Mouse (Mus musculus) liver, embryonic 11.5 days (tissue): ENCODE measurements around the gene D130043K22Rik. TPM values are rescaled to one million over a fixed set of nuclear protein-coding genes. Genes with fewer than 3 reads are reported as not detected.

Source experiments
- ATAC-seq: fragments of 200-750 bp; cut with Nextera tagmentation; replicated peaks from 2 replicates; pipeline ENCODE4 v1.8.0; 2017; ENCODE audit warnings: moderate number of reproducible peaks, mild to moderate bottlenecking, moderate TSS enrichment, moderate library complexity; ENCODE audit not compliant: low FRiP score
- DNase-seq: peaks from one replicate; pipeline ENCODE4 v3.0.0-alpha.2; 2017; ENCODE audit warnings: low spot score
- H3K27ac ChIP-seq: fragments of 300-500 bp; sonication (generic); 2 replicates; pipeline ENCODE4 v1.5.1; 2014; ENCODE audit warnings: mild to moderate bottlenecking, low read depth, low read length, control low read depth
- H3K27me3 ChIP-seq: fragments of 300-500 bp; sonication (generic); replicated peaks from 2 replicates; pipeline ENCODE4 v1.6.1; 2014; ENCODE audit warnings: low read length, mixed read lengths; ENCODE audit not compliant: control insufficient read depth, insufficient read depth
- H3K36me3 ChIP-seq: fragments of 300-500 bp; sonication (generic); 2 replicates; pipeline ENCODE4 v1.6.1; 2014; ENCODE audit warnings: mild to moderate bottlenecking, low read length, moderate library complexity, mixed read lengths; ENCODE audit not compliant: control insufficient read depth, insufficient read depth
- H3K4me1 ChIP-seq: fragments of 300-500 bp; sonication (generic); replicated peaks from 2 replicates; pipeline ENCODE4 v1.6.1; 2014; ENCODE audit warnings: low read length, mixed read lengths; ENCODE audit not compliant: control insufficient read depth, insufficient read depth
- H3K4me2 ChIP-seq: fragments of 300-500 bp; sonication (generic); 2 replicates; pipeline ENCODE4 v1.6.1; 2014; ENCODE audit warnings: mild to moderate bottlenecking, control low read depth, moderate library complexity
- H3K4me3 ChIP-seq: fragments of 300-500 bp; sonication (generic); 2 replicates; pipeline ENCODE4 v1.5.1; 2014; ENCODE audit warnings: low read depth, low read length, control low read depth
- H3K9ac ChIP-seq: fragments of 300-500 bp; sonication (generic); 2 replicates; pipeline ENCODE4 v1.6.1; 2014; ENCODE audit warnings: low read depth, low read length, control low read depth
- H3K9me3 ChIP-seq: fragments of 300-500 bp; sonication (generic); 2 replicates; pipeline ENCODE4 v1.6.1; 2016; ENCODE audit warnings: low read length, inconsistent platforms, mixed read lengths; ENCODE audit not compliant: control insufficient read depth
- WGBS: fragments of 180-500 bp; shearing (Covaris S2); extraction: QIAGEN DNeasy Blood & Tissue Kit; methylation state at CpG from one replicate; pipeline ENCODE4 v1.1.7; 2014; 5-methylcytosine and 5-hydroxymethylcytosine counted together
- polyA plus RNA-seq: library from polyadenylated mRNA; unstranded; fragments of >200 nt; fragmentation: Nextera tagmentation; extraction: Ambion mirVana; gene quantifications from 2 replicates; pipeline ENCODE4 v1.2.1, GENCODE M21; 2014

D130043K22Rik gene
- polyA plus RNA-seq, 1 experiment from 2014 or later: not detected

DNA sequence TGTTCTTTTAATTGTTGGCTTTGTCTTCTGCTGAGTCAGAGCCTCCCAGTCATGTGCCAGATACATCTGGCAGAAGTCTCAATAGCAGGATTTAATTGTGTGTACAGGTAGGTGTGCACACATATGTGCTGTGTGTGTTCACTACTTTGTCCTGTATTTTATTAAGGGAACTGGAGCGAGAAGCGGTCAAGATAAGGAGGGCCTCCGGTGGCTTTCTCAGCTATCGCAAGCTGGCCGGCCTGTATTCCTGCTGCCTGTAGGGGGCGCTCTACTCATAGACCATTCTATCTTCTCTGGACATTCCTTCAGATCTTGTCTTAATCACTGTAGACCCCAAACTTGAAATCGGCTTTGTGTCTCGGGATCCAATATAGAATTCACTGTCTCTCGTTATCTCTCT is 93.7 kb downstream of the D130043K22Rik start:
- WGBS: 14% methylated on average over 9 of the region's 9 CpGs
- Histone ChIP-seq H3K4me1 (peaks cover 8% of the 10 kb centered on the region), H3K4me3 (no peak overlapping the region), H3K27ac (no peak overlapping the region), H3K36me3 (no peaks in the 10 kb centered on the region), H3K4me2 (no peak overlapping the region), H3K9ac (no peak overlapping the region), H3K9me3 (no peaks in the 10 kb centered on the region), H3K27me3 (peaks cover 27% of the 10 kb centered on the region)
- DNase-seq: peak; percentile 48
- no peak for ATAC-seq

DNA sequence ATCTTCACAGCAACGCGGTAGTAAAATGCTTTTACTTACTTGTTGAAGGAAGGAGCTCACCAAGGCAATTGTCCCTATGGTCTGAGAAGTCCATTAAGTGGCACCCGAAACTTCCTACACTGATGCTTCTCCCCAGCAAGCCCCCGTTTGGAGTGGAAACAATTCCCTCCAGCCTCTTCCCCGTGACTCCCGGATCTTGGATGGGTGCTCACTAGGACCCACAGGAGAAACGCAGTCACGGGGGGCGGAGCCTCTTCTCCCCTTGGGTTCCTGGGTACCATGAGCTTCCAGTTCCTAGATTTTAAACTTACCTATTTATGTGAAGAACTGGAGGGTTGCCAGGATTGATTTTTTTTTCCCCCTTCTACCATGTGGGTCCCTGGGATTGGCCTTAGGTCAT is 94.5 kb downstream of the D130043K22Rik start:
- no peak for DNase-seq
- no peak for ATAC-seq
- 84% methylated on average over 9 of the region's 9 CpGs for WGBS
- Histone ChIP-seq H3K4me3 (no peak overlapping the region), H3K9ac (no peak overlapping the region), H3K36me3 (no peaks in the 10 kb centered on the region), H3K27me3 (peaks cover 27% of the 10 kb centered on the region), H3K4me2 (no peak overlapping the region), H3K27ac (no peak overlapping the region), H3K4me1 (peaks cover 8% of the 10 kb centered on the region), H3K9me3 (no peaks in the 10 kb centered on the region)

DNA sequence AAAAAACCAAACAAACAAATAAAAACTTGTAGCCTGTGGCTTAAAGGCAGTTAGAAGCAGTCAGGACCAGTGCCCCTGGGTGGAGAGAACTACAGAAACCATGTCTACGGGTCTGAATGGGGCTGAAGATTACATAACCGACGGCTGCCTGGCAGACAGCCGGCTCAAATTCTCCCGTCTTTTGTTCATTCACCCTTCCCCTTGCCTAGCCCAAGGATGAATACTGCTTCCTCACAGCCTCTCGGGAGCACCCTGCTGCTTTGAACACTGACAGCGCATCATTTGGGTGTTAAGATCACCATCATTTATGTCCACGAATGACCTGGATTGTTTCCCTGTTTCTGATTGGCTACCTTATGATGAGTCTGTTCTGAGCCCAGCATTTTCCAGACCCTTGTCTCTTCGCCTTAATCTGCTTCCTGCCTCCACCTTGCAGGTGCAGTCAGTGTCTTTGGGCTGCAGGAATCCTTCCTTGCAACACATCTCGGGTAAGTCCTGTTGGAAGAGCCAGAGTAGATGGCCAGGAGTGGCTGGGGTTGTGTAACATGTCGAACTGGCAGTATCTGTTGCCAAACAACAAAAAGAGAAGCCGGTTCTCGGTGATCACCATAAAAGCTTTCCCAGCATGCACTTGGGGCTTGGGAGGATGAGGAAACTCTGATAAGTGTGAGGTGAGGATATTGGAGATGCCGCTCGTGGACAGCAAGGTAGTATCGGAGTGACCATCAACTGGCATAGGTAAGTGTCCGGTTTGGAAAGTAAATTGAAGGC is 97.8 kb downstream of the D130043K22Rik start, which contains the start of gene Gpld1:
Gene Gpld1, plus strand, starts transcription at position 641 of the 771 bp plus-strand sequence.
- Histone ChIP-seq H3K4me3 (no peak within 1 kb of the TSS), H3K4me2 (no peak within 1 kb of the TSS), H3K27me3 (peaks cover 9% of the 10 kb centered on the region), H3K9me3 (no peaks in the 10 kb centered on the region), H3K9ac (no peak within 1 kb of the TSS), H3K27ac (no peak within 1 kb of the TSS), H3K36me3 (no peaks in the 10 kb centered on the region), H3K4me1 (peaks cover 6% of the 10 kb centered on the region)
- 63% methylated on average over 17 of the region's 17 CpGs for WGBS
- DNase-seq (no peak), ATAC-seq (no peak)

DNA sequence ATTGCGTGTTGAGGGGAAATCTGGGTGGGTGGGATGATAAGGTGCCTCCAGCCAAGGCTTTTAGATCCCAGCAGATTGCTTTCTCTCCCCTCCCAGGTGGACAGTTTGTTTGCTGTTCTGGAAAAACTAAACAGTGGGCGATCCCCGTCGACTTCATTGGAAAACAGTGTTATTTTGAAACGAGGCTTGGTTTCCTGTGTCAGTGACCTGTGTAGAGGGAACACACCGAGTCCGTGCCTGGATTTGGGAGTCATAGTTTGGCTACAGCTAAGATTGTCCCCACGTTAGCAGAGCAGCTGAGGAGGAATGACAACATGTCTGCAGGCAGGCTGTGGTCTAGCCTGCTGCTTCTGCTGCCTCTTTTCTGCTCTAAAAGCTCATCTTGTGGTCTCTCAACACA is 98.4 kb downstream of the D130043K22Rik start:
- Histone ChIP-seq H3K27ac (no peak overlapping the region), H3K27me3 (peaks cover 3% of the 10 kb centered on the region), H3K4me3 (no peak overlapping the region), H3K4me2 (no peak overlapping the region), H3K9me3 (no peaks in the 10 kb centered on the region), H3K9ac (no peak overlapping the region), H3K36me3 (no peaks in the 10 kb centered on the region), H3K4me1 (peaks cover under 1% of the 10 kb centered on the region; the same call in 1 of the 2 replicates)
- DNase-seq (no peak), ATAC-seq (no peak)
- 63% methylated on average over 8 of the region's 8 CpGs for WGBS

DNA sequence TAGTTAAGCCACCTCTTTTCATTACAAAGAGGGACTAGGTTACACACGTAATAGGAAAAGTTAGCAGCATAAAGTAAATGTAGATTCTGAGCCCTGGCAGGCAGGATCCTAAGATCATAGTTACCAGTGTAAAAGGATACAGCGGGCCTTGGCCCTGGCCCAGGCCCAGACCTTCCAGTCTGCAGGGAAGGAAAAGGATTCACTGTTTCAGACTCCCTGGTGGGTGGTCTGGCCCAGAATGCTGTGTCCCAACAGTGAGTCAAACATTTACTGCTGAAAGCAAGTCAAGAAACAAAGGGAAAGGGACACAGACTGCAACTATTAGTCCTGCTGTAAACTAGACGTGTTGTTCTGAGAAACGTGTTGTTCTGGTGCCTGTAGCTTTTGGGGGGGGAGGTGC is 100.6 kb downstream of the D130043K22Rik start:
- Histone ChIP-seq H3K27ac (no peak overlapping the region), H3K4me3 (no peak overlapping the region), H3K4me1 (no peaks in the 10 kb centered on the region), H3K36me3 (no peaks in the 10 kb centered on the region), H3K4me2 (no peak overlapping the region), H3K9me3 (no peaks in the 10 kb centered on the region), H3K27me3 (no peaks in the 10 kb centered on the region), H3K9ac (no peak overlapping the region)
- WGBS: 37% methylated on average over 4 of the region's 4 CpGs
- ATAC-seq (no peak), DNase-seq (no peak)

DNA sequence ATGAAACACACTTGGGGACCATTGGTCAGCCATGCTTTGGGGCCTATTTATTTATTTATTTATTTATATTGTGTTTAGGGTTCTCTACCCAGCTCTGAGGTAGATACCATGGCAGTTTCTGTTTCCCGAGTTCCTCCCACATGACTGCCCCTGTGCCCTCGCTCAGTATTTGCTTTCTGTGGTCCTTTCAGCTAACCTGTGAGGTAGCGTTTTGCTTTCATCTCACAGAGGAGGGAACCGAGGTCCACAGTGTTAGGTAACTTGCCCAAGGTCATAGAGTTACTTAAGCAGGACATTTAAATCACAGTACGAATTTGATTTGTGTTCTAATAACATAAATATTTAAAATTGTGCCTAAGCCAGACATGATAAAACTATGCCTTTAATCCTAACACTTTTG is 102.2 kb downstream of the D130043K22Rik start:
- WGBS: 71% methylated on average over 5 of the region's 5 CpGs
- H3K27me3 ChIP-seq: no peaks in the 10 kb centered on the region
- no peaks in the 10 kb centered on the region for H3K36me3 ChIP-seq
- H3K4me2 ChIP-seq: no peak overlapping the region
- H3K4me3 ChIP-seq: no peak overlapping the region
- H3K9ac ChIP-seq: no peak overlapping the region
- H3K9me3 ChIP-seq: no peaks in the 10 kb centered on the region
- H3K27ac ChIP-seq: no peak overlapping the region
- DNase-seq (no peak), ATAC-seq (no peak; the same call in 1 of the 2 replicates)
- no peaks in the 10 kb centered on the region for H3K4me1 ChIP-seq

DNA sequence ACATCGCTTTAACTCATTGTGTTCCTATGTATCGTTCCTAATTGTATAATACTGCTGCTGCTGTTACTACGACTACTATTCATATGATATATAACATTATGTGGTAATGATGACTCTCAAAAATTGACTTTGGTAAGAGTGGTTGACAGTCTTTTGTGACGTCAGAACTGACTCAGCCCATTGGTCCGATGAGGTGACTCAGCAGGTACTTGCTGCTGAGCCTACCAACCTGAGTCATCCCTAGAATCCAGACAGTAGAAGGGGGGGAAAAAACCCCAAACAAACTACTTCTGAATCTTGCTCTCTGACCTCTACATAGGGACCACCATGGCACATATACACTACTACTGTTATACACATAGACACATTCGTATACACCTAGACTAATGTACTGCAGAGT is 103.9 kb downstream of the D130043K22Rik start:
- ATAC-seq (no peak), DNase-seq (no peak)
- WGBS: 86% methylated on average over 6 of the region's 6 CpGs
- Histone ChIP-seq H3K27ac (no peak overlapping the region), H3K4me1 (no peaks in the 10 kb centered on the region), H3K9me3 (no peaks in the 10 kb centered on the region), H3K27me3 (no peaks in the 10 kb centered on the region), H3K9ac (no peak overlapping the region), H3K36me3 (no peaks in the 10 kb centered on the region), H3K4me3 (no peak overlapping the region), H3K4me2 (no peak overlapping the region)
